Mouse (Mus musculus) bone marrow, adult 2 months (tissue): Measurements from ENCODE around the gene Tbc1d7. TPM values are rescaled to one million over a fixed set of nuclear protein-coding genes. Genes with fewer than 3 reads are reported as not detected.

Source experiments
- H3K27ac ChIP-seq: fragments of 200-500 bp; 2 replicates; pipeline ENCODE4 v1.5.1; 2012; ENCODE audit warnings: low read depth, mild to moderate bottlenecking, control low read depth, inconsistent platforms, low read length; ENCODE audit not compliant: control insufficient read depth, poor library complexity, insufficient read depth
- H3K4me1 ChIP-seq: fragments of 200-500 bp; 2 replicates; pipeline ENCODE4 v1.6.1; 2011; ENCODE audit warnings: low read length; ENCODE audit not compliant: control insufficient read depth, insufficient read depth
- H3K4me3 ChIP-seq: fragments of 200-500 bp; replicated peaks from 2 replicates; pipeline ENCODE3; 2011; ENCODE audit warnings: mild to moderate bottlenecking, low read depth, low read length, control low read depth; ENCODE audit not compliant: control insufficient read depth
- CTCF ChIP-seq: fragments of 200-500 bp; IDR thresholded peaks from 2 replicates; pipeline ENCODE4 v1.5.1; 2011; ENCODE audit warnings: low read length, control low read depth; ENCODE audit not compliant: control insufficient read depth, insufficient read depth
- POLR2A ChIP-seq: fragments of 200-500 bp; IDR thresholded peaks from 2 replicates; pipeline ENCODE4 v1.6.1; 2011; ENCODE audit warnings: low read depth, mild to moderate bottlenecking, control low read depth, low read length, borderline replicate concordance; ENCODE audit not compliant: control insufficient read depth
- WGBS: fragments of 180-500 bp; shearing (Covaris S2); methylation state at CpG from one replicate; pipeline ENCODE4 v1.1.7; 2018; 5-methylcytosine and 5-hydroxymethylcytosine counted together
- polyA plus RNA-seq: library from polyadenylated mRNA; stranded (reverse); fragments of >200 nt; gene quantifications from 2 replicates; pipeline ENCODE4 v1.2.4, GENCODE M21; 2011; ENCODE audit warnings: low replicate concordance; ENCODE audit not compliant: missing spikeins, insufficient read depth, insufficient read length

The Tbc1d7 gene
- polyA plus RNA-seq, 1 experiment = 11.1 TPM

GRCm38 (mm10) chr13:43215144-43215993, 44.1 kb upstream of the Tbc1d7 start:
- Histone ChIP-seq H3K27ac (peak overlapping the region; percentile 72), H3K4me1 (peaks cover 26% of the 10 kb centered on the region), H3K4me3 (no peak overlapping the region)
- 9% methylated on average over 19 of the region's 19 CpGs for WGBS
- TF ChIP-seq CTCF (no peak), POLR2A (no peak)

DNA sequence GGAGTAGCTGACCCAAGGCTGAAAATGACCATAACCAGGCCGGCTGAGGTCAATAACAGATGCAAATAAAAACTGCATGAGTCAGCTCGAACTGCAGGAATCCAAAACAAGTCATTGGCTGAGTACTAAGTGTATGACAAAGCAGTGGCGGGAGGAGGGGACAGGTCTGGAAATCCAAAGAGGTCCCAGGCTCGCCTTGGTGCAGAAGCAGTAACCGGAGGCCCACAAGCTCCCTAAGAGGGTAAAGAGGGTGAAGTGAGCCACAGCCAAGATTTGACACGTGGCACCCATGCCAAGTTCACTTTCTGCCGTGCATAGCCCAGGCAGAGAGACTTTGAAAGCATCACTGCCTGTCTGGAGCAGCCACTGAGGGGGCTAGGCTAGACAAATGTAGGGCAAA, 41.0 kb upstream of the Tbc1d7 start:
- no peak for TF ChIP-seq POLR2A
- TF ChIP-seq CTCF = no peak
- peak overlapping the region; percentile 1; the same call in 1 of the 2 replicates for H3K27ac ChIP-seq
- H3K4me1 ChIP-seq = peaks cover 27% of the 10 kb centered on the region
- WGBS = 21% methylated on average over 7 of the region's 7 CpGs
- no peak overlapping the region for H3K4me3 ChIP-seq

DNA sequence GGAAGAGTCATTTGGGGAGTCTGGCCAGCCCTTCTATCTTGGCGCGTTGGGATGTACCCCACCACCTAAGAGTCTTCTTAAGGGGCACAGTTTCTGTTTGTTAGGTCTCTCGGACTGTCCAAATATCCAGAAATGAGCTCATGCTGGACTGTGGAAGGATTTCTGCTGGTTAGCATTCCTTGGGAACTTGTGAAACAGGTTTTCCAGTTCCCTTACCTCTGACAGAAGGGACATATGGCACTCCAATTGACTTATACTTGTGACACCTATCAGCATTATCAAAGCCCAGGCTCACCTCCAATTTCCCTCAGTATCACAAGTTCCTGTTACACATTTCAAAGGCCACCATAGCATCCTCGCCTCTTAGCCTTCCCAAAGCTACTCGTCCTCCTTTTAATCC, 39.7 kb upstream of the Tbc1d7 start:
- 67% methylated on average over 5 of the region's 5 CpGs for WGBS
- no peak overlapping the region for H3K4me3 ChIP-seq
- peaks cover 23% of the 10 kb centered on the region for H3K4me1 ChIP-seq
- peak overlapping the region; percentile 60 for H3K27ac ChIP-seq
- no peak for TF ChIP-seq CTCF
- no peak for TF ChIP-seq POLR2A

- Histone ChIP-seq H3K4me3 (peak overlapping the region; percentile 14), H3K4me1 (peaks cover 17% of the 10 kb centered on the region), H3K27ac (peak overlapping the region; percentile 88)
- 4% methylated on average over 5 of the region's 5 CpGs for WGBS
- no peak for TF ChIP-seq POLR2A
- TF ChIP-seq CTCF = no peak
These were observed 38.3 kb upstream of the Tbc1d7 start for GRCm38 (mm10) chr13:43209560-43209959.

DNA sequence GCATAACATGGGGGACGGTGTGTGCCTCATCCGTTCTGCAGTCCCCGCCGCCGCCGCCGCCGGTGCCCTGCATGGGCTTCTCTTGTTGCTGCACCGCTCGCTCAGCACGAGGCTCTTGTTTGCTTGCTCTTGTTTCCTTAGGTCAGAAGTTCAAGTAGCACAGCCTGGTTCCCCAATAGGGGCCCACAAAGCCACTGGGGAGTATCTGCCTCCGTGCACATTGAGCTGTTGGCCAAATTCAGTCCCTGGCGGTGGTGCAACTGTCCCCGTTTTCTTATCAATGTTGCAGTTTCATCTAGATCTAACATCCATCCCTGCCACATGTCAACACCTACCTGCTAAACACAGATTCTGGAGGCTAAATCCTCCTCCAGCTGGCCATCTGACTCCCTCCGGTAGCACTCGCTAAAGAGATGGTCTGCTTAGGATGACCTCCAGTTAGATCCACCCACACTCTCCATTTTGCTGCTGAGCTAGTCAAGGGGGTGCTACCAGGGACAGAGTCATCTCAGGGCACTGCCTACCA, 37.7 kb upstream of the Tbc1d7 start:
- Histone ChIP-seq H3K4me3 (peak overlapping the region; percentile 14), H3K4me1 (peaks cover 15% of the 10 kb centered on the region), H3K27ac (peak overlapping the region; percentile 88)
- no peak for TF ChIP-seq POLR2A
- TF ChIP-seq CTCF = no peak; the same call in 1 of the 2 replicates
- WGBS = 2% methylated on average over 16 of the region's 16 CpGs

GRCm38 (mm10) chr13:43206118-43206683, 34.9 kb upstream of the Tbc1d7 start:
- TF ChIP-seq CTCF (no peak), POLR2A (no peak)
- H3K27ac ChIP-seq = no peak overlapping the region
- 83% methylated on average over 12 of the region's 12 CpGs for WGBS
- H3K4me3 ChIP-seq = no peak overlapping the region
- peaks cover 8% of the 10 kb centered on the region for H3K4me1 ChIP-seq

DNA sequence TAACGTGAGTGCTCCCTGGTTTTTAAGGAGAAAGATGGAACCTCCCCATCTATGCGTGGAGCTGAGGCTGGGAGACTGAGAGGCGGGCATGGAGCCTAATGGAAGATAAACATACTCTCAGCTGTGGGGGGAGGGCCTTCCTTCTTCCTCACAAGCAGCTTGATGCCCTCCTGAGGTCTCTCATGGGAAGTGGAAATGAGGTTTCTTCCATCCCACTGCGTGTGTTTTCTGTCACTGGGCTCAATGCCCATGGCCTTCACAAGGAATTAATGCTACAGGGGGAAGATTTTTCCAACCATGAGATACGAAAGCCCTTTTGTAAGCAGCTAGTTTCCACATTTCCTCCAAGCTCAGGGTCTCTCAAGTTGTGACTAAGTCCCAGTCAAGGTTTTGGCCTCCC, 32.3 kb upstream of the Tbc1d7 start:
- WGBS = 41% methylated on average over 5 of the region's 5 CpGs
- peaks cover 5% of the 10 kb centered on the region; the same call in 1 of the 2 replicates for H3K4me1 ChIP-seq
- H3K27ac ChIP-seq = no peak overlapping the region
- TF ChIP-seq CTCF = no peak
- TF ChIP-seq POLR2A = no peak
- H3K4me3 ChIP-seq = no peak overlapping the region

GRCm38 (mm10) chr13:43203234-43203633, 31.9 kb upstream of the Tbc1d7 start:
- Histone ChIP-seq H3K27ac (no peak overlapping the region), H3K4me3 (no peak overlapping the region), H3K4me1 (peaks cover 5% of the 10 kb centered on the region; the same call in 1 of the 2 replicates)
- WGBS = 79% methylated on average over 7 of the region's 7 CpGs
- no peak for TF ChIP-seq POLR2A
- no peak for TF ChIP-seq CTCF
